Mouse (Mus musculus): ENCODE measurements around the gene Cyp2j6. TPM values are rescaled to one million over a fixed set of nuclear protein-coding genes. Genes with fewer than 3 reads are reported as not detected.
A peak's percentile ranks its signal among the peaks of the same experiment; 100 is the strongest.
"Not testable (repeated sequence)": the region's sequence is repeated elsewhere in the genome, so short reads cannot be mapped to it uniquely, and the experiment has no call there.

The Cyp2j6 gene
- total RNA-seq (2017): 4.0 and 4.7 TPM in 2 replicates

DNA sequence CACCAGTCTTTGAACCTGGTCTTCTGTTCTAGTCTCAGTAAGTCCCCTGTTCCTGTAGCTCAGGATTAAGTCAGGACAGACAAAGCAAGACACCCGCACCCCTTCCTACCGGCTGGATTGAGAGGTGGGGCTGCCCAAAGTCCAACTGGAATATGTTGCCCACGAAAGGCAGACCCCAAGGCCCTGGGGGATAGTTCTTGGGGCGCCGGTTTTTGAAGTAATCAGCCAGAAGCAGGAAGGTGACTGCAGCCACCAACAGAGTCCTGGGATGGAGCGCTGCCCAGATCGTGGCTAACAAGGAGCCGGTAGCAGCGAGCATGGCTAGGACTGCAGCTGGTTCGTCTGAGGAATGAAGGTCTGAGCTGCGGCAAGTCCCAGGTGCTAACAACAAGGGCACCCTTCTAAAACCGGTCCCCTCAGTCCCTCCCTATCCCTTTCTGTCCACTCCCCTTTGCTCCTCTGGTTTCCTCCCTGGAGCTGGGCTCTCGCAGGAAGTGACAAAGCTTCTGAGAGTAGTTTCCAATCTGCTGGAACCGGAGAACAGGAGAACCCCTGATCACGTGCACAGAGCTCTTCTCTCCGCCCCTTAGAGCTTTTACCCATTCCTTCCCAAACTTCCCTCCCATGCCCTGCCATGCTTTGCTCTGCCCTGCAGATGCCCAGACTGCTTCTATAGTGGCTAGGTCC lies at the start of gene Cyp2j6:
TSS of gene Cyp2j6 (minus strand) at position 529 of the 687 bp plus-strand sequence.
- peak; percentile 82 for ATAC-seq (replicated peaks; ENCODE audit: low read depth, poor library complexity, severe bottlenecking)

DNA sequence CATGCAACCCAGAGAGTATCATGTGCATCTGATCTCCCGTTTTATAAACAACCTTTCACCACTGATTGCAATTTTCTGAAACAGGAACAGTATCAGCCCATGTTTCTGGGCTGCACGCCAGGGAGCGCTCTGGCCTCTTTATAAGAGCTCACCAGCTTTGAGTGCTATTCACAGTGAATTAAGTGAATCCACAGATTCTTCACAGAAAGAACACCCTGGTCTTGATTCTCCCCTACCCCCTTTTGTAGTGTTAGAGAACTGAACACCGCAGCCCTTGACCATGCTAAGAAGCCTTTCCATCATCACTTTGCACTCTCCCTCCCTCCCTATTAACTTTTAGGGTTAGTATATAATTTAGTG lies 38.3 kb upstream of the Cyp2j6 start:
- peak; percentile 68 for ATAC-seq (replicated peaks; ENCODE audit: low read depth, poor library complexity, severe bottlenecking)

DNA sequence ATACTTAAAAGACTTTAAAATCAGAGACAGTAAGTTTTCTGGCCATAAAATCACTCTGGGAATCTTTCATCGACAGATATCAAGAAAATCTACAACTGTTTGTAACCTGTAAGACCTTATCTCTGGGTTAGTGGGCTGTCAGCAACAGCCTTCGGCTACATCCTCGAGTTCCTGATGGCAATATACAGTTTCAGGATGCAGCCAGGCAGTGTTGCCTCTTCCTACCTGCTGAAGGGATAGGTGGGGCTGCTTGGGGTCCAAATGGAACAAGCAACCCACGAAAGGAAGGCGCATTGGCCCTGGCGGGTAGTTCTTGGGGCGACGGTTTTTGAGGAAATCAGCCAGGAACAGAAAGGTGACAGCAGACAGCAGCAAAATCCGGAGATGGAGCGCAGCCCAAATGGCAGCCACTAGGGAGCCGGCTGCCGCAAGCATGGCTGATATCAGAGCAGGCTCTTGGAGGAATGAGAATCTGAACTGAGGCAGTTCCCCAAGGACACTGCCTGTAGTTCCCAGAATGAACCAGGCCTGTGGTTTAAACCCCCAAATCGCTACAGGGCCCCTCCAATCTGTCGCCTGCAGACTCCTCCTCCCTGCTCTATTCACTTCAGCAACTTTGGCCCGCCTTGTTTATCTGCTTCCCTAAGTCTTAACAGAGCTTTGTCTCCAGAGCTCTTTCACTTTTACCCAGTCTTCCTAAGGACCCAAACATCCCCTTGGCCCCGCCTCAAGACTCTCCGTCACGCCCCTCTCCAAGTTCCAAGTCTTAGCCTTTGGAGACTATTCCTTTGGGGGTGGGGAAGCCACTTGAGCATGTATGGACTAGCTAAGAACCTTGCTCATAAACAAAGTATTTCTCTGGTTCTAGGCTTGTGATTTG lies 37.7 kb upstream of the Cyp2j6 start, which contains the start of gene Cyp2j9:
TSS of gene Cyp2j9 (minus strand) at position 668 of the 880 bp plus-strand sequence.
- peak; percentile 94 for ATAC-seq (replicated peaks; ENCODE audit: low read depth, poor library complexity, severe bottlenecking)

DNA sequence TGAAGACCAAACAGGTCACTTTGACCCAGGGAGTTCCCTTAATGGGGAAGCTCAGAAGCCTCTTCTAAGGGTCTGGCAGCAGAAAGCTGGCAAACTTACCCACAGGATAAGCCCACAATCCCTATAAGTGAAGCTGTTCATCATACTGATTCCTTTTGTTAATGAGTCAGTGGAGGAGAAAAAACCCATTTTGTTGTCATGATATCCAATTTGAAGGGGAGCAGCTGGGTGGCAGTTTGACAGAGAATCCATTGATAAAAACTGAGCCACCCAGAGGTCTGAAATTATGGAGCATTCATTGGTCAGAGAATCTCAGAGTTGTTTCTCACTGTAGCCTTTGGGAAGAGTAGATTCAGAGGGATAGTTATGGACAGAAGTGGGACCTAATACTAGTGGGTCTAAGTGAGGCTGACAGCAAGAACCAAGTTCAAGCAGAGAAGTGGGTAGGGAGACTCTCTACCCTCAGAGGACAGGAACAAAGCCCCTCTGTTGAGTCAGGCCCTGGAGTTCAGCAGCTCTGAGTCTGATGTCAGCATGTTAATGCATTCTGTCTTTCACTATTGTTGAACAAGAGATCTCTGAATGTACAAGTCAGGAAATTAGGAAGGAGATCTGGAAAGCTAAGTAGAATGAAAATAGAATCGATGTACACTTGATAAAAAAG lies 28.1 kb upstream of the Cyp2j6 start:
- no peak for ATAC-seq (replicated peaks; ENCODE audit: low read depth, poor library complexity, severe bottlenecking)

DNA sequence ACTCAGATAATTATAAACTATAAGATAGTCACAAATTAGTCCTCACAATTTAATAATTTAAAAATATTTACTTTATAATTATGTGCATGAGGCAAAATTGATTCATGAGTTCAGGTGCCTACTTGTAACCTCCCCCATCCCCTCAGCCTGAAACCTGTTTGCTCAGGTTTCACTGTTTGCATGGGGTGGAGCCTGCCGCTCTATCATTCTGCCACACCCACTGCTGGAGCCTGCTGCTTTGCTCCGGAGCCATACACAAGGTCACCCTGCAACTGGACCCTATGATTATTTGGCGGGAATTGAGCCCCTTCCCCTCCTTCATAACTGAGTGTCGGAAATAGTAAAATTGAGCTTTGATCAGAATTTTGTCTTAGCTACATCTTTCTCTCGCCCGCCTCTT lies 26.9 kb upstream of the Cyp2j6 start:
- ATAC-seq (replicated peaks; ENCODE audit: low read depth, poor library complexity, severe bottlenecking): not testable (repeated sequence)

DNA sequence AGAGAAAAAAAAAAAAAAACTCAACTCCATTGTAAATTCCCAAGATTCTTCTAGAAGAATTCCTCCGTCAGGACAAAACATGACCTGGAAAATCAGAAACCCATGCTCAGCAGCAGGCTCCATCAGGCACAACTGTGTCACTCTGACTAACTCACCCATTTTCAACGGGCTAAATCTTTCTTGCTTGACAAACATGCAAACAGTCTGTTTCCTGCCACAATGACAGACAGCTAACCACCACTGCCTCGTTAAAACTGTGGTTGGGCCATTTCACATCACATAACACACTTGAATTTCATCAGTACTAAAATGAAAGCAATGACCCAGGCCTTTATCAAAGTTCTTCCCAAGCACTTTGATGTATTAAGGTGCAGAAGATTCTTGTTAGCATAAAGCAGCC lies 16.0 kb upstream of the Cyp2j6 start:
- ATAC-seq (replicated peaks; ENCODE audit: low read depth, poor library complexity, severe bottlenecking): peak; percentile 97

DNA sequence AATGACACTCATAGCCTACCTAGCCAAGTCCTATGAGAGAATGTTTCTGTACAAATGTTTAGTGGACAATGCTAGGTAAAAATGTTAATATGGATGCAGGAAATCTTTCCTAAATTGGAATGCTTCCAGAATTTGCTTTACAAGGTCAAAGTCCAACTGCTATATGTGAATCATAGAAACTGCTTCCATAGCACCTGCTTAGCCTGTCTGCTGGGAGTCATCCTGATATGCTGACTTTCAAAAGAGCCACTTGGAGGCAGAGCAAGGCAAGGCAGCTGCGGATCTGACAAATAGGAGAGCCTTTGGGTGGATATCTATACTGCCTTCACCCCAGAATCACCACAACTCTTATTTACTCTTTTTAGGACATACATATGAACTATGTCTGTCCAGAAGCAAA lies 14.5 kb upstream of the Cyp2j6 start:
- ATAC-seq (replicated peaks; ENCODE audit: low read depth, poor library complexity, severe bottlenecking): no peak

DNA sequence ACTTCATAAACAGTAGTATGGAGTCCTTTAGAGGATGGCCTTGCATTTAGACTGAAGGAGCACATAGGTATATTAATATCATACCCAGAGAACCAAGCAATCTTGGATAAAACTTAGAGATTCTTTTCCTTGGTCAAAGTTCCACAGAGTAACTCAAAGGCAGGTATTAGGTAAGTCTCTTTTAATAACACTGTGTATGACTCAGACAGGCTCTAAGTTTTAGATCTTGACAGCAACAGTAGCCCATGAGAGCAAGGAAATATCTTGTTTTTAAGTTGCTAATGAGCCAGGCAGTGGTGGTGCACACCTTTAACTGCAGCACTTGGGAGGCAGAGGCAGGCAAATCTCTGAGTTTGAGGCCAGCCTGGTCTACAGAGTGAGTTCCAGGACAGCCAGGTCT lies 12.3 kb upstream of the Cyp2j6 start:
- ATAC-seq (replicated peaks; ENCODE audit: low read depth, poor library complexity, severe bottlenecking): no peak

DNA sequence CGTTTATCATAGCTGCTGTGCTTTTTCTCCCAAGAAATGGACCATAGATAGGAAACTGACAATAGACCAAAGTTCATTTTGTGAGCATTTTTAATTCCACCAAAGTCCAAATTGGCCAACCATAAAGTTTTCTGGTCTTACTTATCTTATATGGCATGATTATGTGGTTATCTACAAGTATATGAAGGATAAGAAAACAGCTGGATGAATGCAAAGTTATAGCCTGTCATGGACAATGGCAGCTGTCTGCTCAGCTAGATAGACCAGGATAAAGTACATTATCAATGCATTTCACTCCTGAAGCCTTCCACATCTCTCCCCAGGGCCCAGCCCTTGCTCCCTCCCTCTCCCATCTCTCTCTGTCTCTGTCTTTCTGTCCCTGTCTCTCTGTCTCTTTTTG lies 7.0 kb upstream of the Cyp2j6 start:
- ATAC-seq (replicated peaks; ENCODE audit: low read depth, poor library complexity, severe bottlenecking): no peak

DNA sequence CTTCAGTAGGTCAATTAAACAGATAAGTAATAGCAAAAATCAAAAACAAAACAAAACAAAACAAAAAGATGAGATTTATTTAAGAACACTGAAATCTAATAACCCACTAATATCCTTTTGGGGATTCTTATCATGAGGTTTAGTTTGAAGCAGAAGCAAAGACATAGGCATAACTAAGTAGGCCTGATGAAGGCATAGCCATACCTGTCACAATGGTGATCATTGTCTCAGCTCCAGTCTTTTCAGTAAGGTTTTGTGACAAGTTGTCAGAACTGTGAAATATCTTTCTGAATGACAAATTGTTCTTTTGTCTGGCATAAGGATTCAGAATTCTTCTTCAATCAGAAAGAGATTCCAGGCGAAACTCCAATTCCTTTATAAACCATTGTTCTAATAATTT lies 6.3 kb upstream of the Cyp2j6 start:
- no peak for ATAC-seq (replicated peaks; ENCODE audit: low read depth, poor library complexity, severe bottlenecking)

DNA sequence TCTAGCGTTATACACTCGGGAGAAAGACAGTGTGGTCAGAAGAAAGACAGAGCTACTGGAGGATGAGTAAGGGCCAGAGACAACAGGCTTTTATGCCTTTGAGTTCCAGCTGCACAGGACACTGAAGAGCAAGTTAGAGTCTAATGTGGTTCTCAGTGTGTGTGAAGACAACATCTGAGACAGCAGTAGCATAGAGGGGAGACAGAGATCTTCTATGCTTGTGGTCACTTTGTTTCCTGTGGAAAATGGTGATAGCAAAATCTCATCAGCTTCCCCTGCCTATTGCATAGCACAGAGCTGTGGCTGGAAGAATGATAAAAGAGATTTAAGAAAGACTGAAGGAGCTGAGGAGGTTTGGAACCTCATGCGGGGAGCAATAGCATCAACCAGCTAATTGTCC lies 1.8 kb downstream of the Cyp2j6 start:
- peak; percentile 69 for ATAC-seq (replicated peaks; ENCODE audit: low read depth, poor library complexity, severe bottlenecking)

DNA sequence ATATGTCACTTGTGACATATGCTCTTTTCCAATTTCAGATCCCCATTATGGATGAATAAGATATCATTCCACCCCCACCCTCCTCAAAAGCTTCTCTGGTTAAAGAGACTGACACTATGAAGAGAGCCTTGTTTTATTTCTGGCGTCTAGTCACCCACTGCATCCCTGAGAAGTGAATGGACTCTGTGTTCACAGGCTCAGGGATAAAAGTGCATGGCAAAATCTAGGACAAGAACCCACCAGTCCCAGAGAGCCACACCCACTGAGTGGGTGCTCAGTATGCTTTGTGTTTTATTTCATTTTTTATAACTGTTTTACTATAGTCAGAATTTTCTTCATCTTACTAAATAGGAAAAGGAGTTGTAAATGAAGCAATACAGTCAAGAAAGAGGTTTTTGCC lies 7.5 kb downstream of the Cyp2j6 start:
- no peak for ATAC-seq (replicated peaks; ENCODE audit: low read depth, poor library complexity, severe bottlenecking)

DNA sequence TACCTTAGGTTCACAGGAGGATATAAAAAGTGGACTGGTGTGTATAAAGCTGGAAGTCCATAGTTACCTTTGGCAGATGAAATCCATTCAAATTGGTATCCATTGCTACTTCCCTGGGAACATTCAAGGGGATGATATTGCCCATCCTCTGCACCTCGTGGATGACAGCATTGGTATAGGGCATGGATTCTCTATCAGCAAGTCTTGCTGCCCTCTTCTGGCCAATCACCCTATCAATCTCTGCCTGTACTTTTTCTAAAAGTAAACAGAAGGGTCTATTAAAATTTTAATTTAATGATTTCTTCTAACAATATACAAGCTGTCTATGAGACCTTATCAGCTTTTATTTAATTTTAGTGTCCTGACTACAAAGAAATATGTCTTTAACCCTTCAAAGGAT lies 27.7 kb downstream of the Cyp2j6 start:
- no peak; the same call in 1 of the 2 replicates for ATAC-seq (replicated peaks; ENCODE audit: low read depth, poor library complexity, severe bottlenecking)

DNA sequence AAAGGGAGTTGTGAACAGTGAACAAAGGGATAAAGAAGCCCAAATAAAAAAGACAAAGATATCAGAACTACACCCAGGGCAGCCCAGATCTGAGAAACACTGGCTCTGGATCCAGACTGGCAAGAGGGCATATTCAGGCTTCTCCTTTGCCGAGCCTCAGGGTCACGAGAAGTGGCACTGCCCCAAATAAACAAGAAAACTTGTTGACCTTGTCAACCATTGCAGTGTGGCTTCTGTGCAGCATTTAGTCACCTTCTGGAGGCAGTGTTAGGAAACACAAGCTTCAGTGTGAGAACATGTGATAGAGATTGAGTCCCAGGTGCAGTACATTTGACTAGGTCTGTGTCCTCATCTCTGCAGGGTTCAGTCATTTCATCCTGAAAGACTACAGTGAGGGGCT lies 31.2 kb downstream of the Cyp2j6 start:
- ATAC-seq (replicated peaks; ENCODE audit: low read depth, poor library complexity, severe bottlenecking): no peak

DNA sequence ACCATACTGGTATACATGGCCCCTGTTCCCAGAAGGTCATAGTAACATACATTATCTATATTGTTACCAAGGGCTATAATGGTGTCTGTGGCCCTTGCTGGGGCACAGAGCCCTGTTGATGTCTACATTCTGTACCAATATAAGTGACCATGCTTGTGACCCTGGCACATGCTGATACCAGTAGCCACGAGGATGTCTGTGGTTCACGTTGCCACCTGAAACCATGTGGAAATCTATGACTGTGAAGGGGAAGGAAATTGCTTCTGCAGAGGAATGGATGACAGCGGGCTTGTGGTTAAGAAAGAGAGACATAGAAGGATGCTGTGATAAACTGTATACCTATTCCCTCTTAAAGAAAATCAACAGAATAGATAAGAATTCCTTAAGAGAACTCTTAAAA lies 43.4 kb downstream of the Cyp2j6 start:
- peak; percentile 45; the same call in 1 of the 2 replicates for ATAC-seq (replicated peaks; ENCODE audit: low read depth, poor library complexity, severe bottlenecking)

DNA sequence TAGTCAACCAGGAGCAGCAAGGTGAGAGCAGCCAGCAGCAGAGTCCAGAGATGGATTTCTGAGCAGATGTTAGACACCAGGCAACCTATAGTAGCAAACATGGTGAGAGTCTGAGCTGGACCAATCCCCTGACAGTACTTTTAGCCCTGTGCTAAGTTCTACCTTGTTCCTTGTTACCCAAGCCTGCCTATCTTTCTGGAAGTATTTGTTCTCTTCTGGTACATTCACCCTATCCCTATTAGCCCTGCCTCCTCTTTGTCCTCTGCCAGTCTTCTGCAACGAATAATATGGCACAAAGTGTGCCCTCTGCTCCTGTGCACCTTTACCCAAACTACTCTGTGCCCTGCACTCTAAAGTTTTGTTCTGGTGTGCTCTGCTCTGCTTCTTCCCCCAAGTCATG lies 46.2 kb downstream of the Cyp2j6 start, which contains the start of gene Cyp2j8:
TSS of gene Cyp2j8 (minus strand) at position 101 of the 400 bp plus-strand sequence.
- no peak for ATAC-seq (replicated peaks; ENCODE audit: low read depth, poor library complexity, severe bottlenecking)

Other genes starting within 250 kb of the Cyp2j6 start
- gene Cyp2j11, start 205.0 kb downstream of the Cyp2j6 start, total RNA-seq (2017): not detected in 2 replicates
- not detected in 2 replicates for gene Cyp2j8, start 46.3 kb downstream of the Cyp2j6 start, total RNA-seq (2017)
- 10.1 and 11.1 TPM in 2 replicates for gene Cyp2j9, start 37.9 kb upstream of the Cyp2j6 start, total RNA-seq (2017)
- not detected in 2 replicates for gene Cyp2j5, start 110.5 kb upstream of the Cyp2j6 start, total RNA-seq (2017)
- gene Gm12695, start 231.5 kb upstream of the Cyp2j6 start, total RNA-seq (2017): not detected in 2 replicates

All from common myeloid progenitor, adult 5-6 weeks (primary cell).